Mouse (Mus musculus): Measurements from ENCODE around the gene Lasp1. TPM values are rescaled to one million over a fixed set of nuclear protein-coding genes. Genes with fewer than 3 reads are reported as not detected.
A peak's percentile ranks its signal among the peaks of the same experiment; 100 is the strongest.

Lasp1 gene
- total and polyA plus RNA-seq, 3 experiments: 12.5 to 45.4 (median 18.6) TPM

GRCm38 (mm10) chr11:97840991-97841661, 42.3 kb downstream of the Lasp1 start (continued):
- TF ChIP-seq TBP (conservative IDR thresholded peaks at IDR 0.05; ENCODE audit: low read depth, low read length): peak; percentile 77; the same call in 1 of the 2 replicates
- peak; percentile 88 for TF ChIP-seq MEF2A (IDR thresholded peaks at IDR 0.05; ENCODE audit: borderline replicate concordance, low read depth, low read length)
- TF ChIP-seq MAZ (IDR thresholded peaks at IDR 0.05; ENCODE audit: low read depth, low read length): peak; percentile 96
- TF ChIP-seq CHD1 (IDR thresholded peaks at IDR 0.05; ENCODE audit: low read depth, low read length): peak; percentile 7; the same call in 1 of the 2 replicates

- Histone ChIP-seq H3K4me1 (ENCODE audit: control insufficient read depth in 1 of 2, insufficient read depth in 2 of 2) (peaks cover 6 to 34% of the 10 kb centered on the region in 2 experiments), H3K4me3 (replicated peaks in 1 of 3; ENCODE audit: low read depth in 2 of 3, low read length in 2 of 3, poor library complexity in 1 of 3) (peak overlapping the region in 1 of 3 experiments; percentile 71), H3K27ac (ENCODE audit: insufficient read depth, low read depth) (no peak overlapping the region), H3K9ac (ENCODE audit: insufficient read depth, low read depth) (no peak overlapping the region), H3K4me2 (ENCODE audit: insufficient read depth, low read depth, poor library complexity, severe bottlenecking) (peak overlapping the region; percentile 53; the same call in 1 of the 2 replicates), H3K27me3 (replicated peaks) (no peaks in the 10 kb centered on the region), H3K36me3 (replicated peaks in 1 of 2; ENCODE audit: control insufficient read depth in 1 of 2, insufficient read depth in 1 of 2, low read length in 1 of 2) (peaks cover 0 to 29% of the 10 kb centered on the region in 2 experiments), H3K9me3 (replicated peaks; ENCODE audit: low read length) (no peaks in the 10 kb centered on the region), H3K79me2 (replicated peaks; ENCODE audit: control insufficient read depth, extremely low read depth, insufficient read depth, poor library complexity, severe bottlenecking) (no peaks in the 10 kb centered on the region)
- dilution Hi-C loops (cut with MboI; ENCODE audit: extremely low pct_ligation_motif_present, extremely low pct_unique_long_range_greater_than_20kb, low sequenced_read_pairs) (no loop called here), in situ Hi-C loops (cut with MboI; ENCODE audit: low pct_ligation_motif_present, low pct_unique_long_range_greater_than_20kb, low sequenced_read_pairs) (loop anchor here (5.0 kb wide), 1 partner anchor 45 kb away; the partner anchor contains the start of gene Lasp1)
- no peak for DNase-seq (ENCODE audit: extremely low read depth)
- TF ChIP-seq USF1 (IDR thresholded peaks at IDR 0.05; ENCODE audit: low read depth, low read length): no peak
- TF ChIP-seq ZMIZ1 (IDR thresholded peaks at IDR 0.05; ENCODE audit: low read depth, low read length): no peak
- no peak for TF ChIP-seq ZC3H11A (IDR thresholded peaks at IDR 0.05; ENCODE audit: low read depth, low read length)
- 0 out of 4 replicates have a peak, but pooled peaks have one; percentile 9 for TF ChIP-seq CTCF (conservative IDR thresholded peaks at IDR 0.05 in 1 of 2, IDR thresholded peaks at IDR 0.05 in 1 of 2; ENCODE audit: low read depth in 2 of 2, low read length in 2 of 2)
- no peak for TF ChIP-seq PAX5 (IDR thresholded peaks at IDR 0.05; ENCODE audit: low read length)
- no peak for TF ChIP-seq MAFK (IDR thresholded peaks at IDR 0.05; ENCODE audit: insufficient replicate concordance, low read length)
- no peak for TF ChIP-seq SMC3 (IDR thresholded peaks at IDR 0.05; ENCODE audit: low read depth, low read length)
- no peak for TF ChIP-seq USF2 (conservative IDR thresholded peaks at IDR 0.05; ENCODE audit: low read depth, low read length)
Measured at GRCm38 (mm10) chr11:97842001-97842400, 43.2 kb downstream of the Lasp1 start.

- no peak overlapping the region for H3K9ac ChIP-seq (ENCODE audit: insufficient read depth, low read depth)
- no peak for DNase-seq (ENCODE audit: extremely low read depth)
- in situ Hi-C loops (cut with MboI; ENCODE audit: low pct_ligation_motif_present, low pct_unique_long_range_greater_than_20kb, low sequenced_read_pairs) (no loop called here), dilution Hi-C loops (cut with MboI; ENCODE audit: extremely low pct_ligation_motif_present, extremely low pct_unique_long_range_greater_than_20kb, low sequenced_read_pairs) (no loop called here)
- peaks cover 0 to 3% of the 10 kb centered on the region in 2 experiments for H3K36me3 ChIP-seq (replicated peaks in 1 of 2; ENCODE audit: control insufficient read depth in 1 of 2, insufficient read depth in 1 of 2, low read length in 1 of 2)
- no peaks in the 10 kb centered on the region for H3K79me2 ChIP-seq (replicated peaks; ENCODE audit: control insufficient read depth, extremely low read depth, insufficient read depth, poor library complexity, severe bottlenecking)
- no peak overlapping the region for H3K27ac ChIP-seq (ENCODE audit: insufficient read depth, low read depth)
- H3K9me3 ChIP-seq (replicated peaks; ENCODE audit: low read length): no peaks in the 10 kb centered on the region
- TF ChIP-seq USF1 (IDR thresholded peaks at IDR 0.05; ENCODE audit: low read depth, low read length): peak; percentile 73
- peak; percentile 73 for TF ChIP-seq USF2 (conservative IDR thresholded peaks at IDR 0.05; ENCODE audit: low read depth, low read length)
- peak; percentile 70 for TF ChIP-seq BHLHE40 (IDR thresholded peaks at IDR 0.05; ENCODE audit: low read depth, low read length)
- no peak for TF ChIP-seq ZC3H11A (IDR thresholded peaks at IDR 0.05; ENCODE audit: low read depth, low read length)
- no peaks in the 10 kb centered on the region for H3K27me3 ChIP-seq (replicated peaks)
- H3K4me3 ChIP-seq (replicated peaks in 1 of 3; ENCODE audit: low read depth in 2 of 3, low read length in 2 of 3, poor library complexity in 1 of 3): no peak overlapping the region
- H3K4me2 ChIP-seq (ENCODE audit: insufficient read depth, low read depth, poor library complexity, severe bottlenecking): no peak overlapping the region
- H3K4me1 ChIP-seq (ENCODE audit: control insufficient read depth in 1 of 2, insufficient read depth in 2 of 2): peaks cover 2 to 17% of the 10 kb centered on the region in 2 experiments; a peak in 2 of 4 replicates
Measured at GRCm38 (mm10) chr11:97850367-97850766, 51.6 kb downstream of the Lasp1 start.

Measured in CH12.LX (cell line).